Mouse (Mus musculus): ENCODE measurements around the gene Col4a2. TPM values are rescaled to one million over a fixed set of nuclear protein-coding genes. Genes with fewer than 3 reads are reported as not detected.

Col4a2 gene
- polyA plus RNA-seq, 1 experiment from 2014 or later: 61.4 TPM

- H3K27ac ChIP-seq: peak overlapping the region; percentile 87
- H3K36me3 ChIP-seq: no peaks in the 10 kb centered on the region
- H3K9ac ChIP-seq: no peak overlapping the region
- 46% methylated on average over 20 of the region's 20 CpGs for WGBS
- peak overlapping the region; percentile 10; the same call in 1 of the 2 replicates for H3K4me3 ChIP-seq (replicated peaks)
- peaks cover 40% of the 10 kb centered on the region for H3K4me1 ChIP-seq (replicated peaks)
- H3K27me3 ChIP-seq (replicated peaks): no peaks in the 10 kb centered on the region
- peak; percentile 56 for ATAC-seq
- no peaks in the 10 kb centered on the region for H3K9me3 ChIP-seq
- H3K4me2 ChIP-seq (replicated peaks): peak overlapping the region; percentile 38
Observed at GRCm38 (mm10) chr8:11279296-11279826, 33.2 kb upstream of the Col4a2 start.

GRCm38 (mm10) chr8:11280721-11281268, 31.8 kb upstream of the Col4a2 start:
- Histone ChIP-seq H3K4me1 (replicated peaks) (peaks cover 33% of the 10 kb centered on the region), H3K4me2 (replicated peaks) (no peak overlapping the region), H3K36me3 (no peaks in the 10 kb centered on the region), H3K27ac (no peak overlapping the region), H3K9ac (no peak overlapping the region), H3K27me3 (replicated peaks) (no peaks in the 10 kb centered on the region), H3K9me3 (no peaks in the 10 kb centered on the region), H3K4me3 (replicated peaks) (no peak overlapping the region)
- ATAC-seq: no peak
- 84% methylated on average over 10 of the region's 10 CpGs for WGBS

GRCm38 (mm10) chr8:11282139-11282538, 30.5 kb upstream of the Col4a2 start:
- no peaks in the 10 kb centered on the region for H3K9me3 ChIP-seq
- no peak overlapping the region for H3K27ac ChIP-seq
- peaks cover 33% of the 10 kb centered on the region for H3K4me1 ChIP-seq (replicated peaks)
- no peak overlapping the region for H3K4me2 ChIP-seq (replicated peaks)
- H3K4me3 ChIP-seq (replicated peaks): no peak overlapping the region
- no peaks in the 10 kb centered on the region for H3K36me3 ChIP-seq
- ATAC-seq: no peak
- no peak overlapping the region for H3K9ac ChIP-seq
- H3K27me3 ChIP-seq (replicated peaks): no peaks in the 10 kb centered on the region
- WGBS: 86% methylated on average over 10 of the region's 10 CpGs

GRCm38 (mm10) chr8:11282696-11283095, 29.9 kb upstream of the Col4a2 start:
- no peak for ATAC-seq
- no peaks in the 10 kb centered on the region for H3K36me3 ChIP-seq
- peaks cover 28% of the 10 kb centered on the region for H3K4me1 ChIP-seq (replicated peaks)
- no peaks in the 10 kb centered on the region for H3K27me3 ChIP-seq (replicated peaks)
- H3K27ac ChIP-seq: no peak overlapping the region
- no peaks in the 10 kb centered on the region for H3K9me3 ChIP-seq
- WGBS: 79% methylated on average over 7 of the region's 7 CpGs
- no peak overlapping the region for H3K9ac ChIP-seq
- no peak overlapping the region for H3K4me2 ChIP-seq (replicated peaks)
- no peak overlapping the region for H3K4me3 ChIP-seq (replicated peaks)

- H3K27me3 ChIP-seq (replicated peaks): no peaks in the 10 kb centered on the region
- no peak overlapping the region for H3K4me2 ChIP-seq (replicated peaks)
- no peaks in the 10 kb centered on the region for H3K36me3 ChIP-seq
- H3K4me3 ChIP-seq (replicated peaks): no peak overlapping the region
- no peaks in the 10 kb centered on the region for H3K9me3 ChIP-seq
- H3K9ac ChIP-seq: no peak overlapping the region
- no peak overlapping the region for H3K27ac ChIP-seq
- ATAC-seq: no peak
- peaks cover 23% of the 10 kb centered on the region for H3K4me1 ChIP-seq (replicated peaks)
- WGBS: 73% methylated on average over 10 of the region's 10 CpGs
Observed at GRCm38 (mm10) chr8:11283217-11283616, 29.4 kb upstream of the Col4a2 start.

GRCm38 (mm10) chr8:11285437-11285836, 27.2 kb upstream of the Col4a2 start:
- Histone ChIP-seq H3K27ac (no peak overlapping the region), H3K36me3 (no peaks in the 10 kb centered on the region), H3K4me2 (replicated peaks) (no peak overlapping the region), H3K4me3 (replicated peaks) (no peak overlapping the region), H3K9me3 (no peaks in the 10 kb centered on the region), H3K9ac (no peak overlapping the region), H3K27me3 (replicated peaks) (no peaks in the 10 kb centered on the region), H3K4me1 (replicated peaks) (peaks cover 9% of the 10 kb centered on the region)
- no peak for ATAC-seq
- 72% methylated on average over 4 of the region's 4 CpGs for WGBS

GRCm38 (mm10) chr8:11287139-11287538, 25.5 kb upstream of the Col4a2 start:
- Histone ChIP-seq H3K9ac (no peak overlapping the region), H3K27me3 (replicated peaks) (no peaks in the 10 kb centered on the region), H3K4me1 (replicated peaks) (peaks cover 5% of the 10 kb centered on the region), H3K4me3 (replicated peaks) (no peak overlapping the region), H3K27ac (no peak overlapping the region), H3K4me2 (replicated peaks) (no peak overlapping the region), H3K36me3 (no peaks in the 10 kb centered on the region), H3K9me3 (no peaks in the 10 kb centered on the region)
- 81% methylated on average over 3 of the region's 3 CpGs for WGBS
- no peak for ATAC-seq

GRCm38 (mm10) chr8:11288286-11288685, 24.3 kb upstream of the Col4a2 start:
- H3K4me1 ChIP-seq (replicated peaks): peaks cover 5% of the 10 kb centered on the region
- H3K9ac ChIP-seq: no peak overlapping the region
- no peak overlapping the region for H3K4me2 ChIP-seq (replicated peaks)
- H3K9me3 ChIP-seq: no peaks in the 10 kb centered on the region
- no peak for ATAC-seq
- H3K36me3 ChIP-seq: no peaks in the 10 kb centered on the region
- H3K27me3 ChIP-seq (replicated peaks): no peaks in the 10 kb centered on the region
- WGBS: 77% methylated on average over 6 of the region's 6 CpGs
- no peak overlapping the region for H3K4me3 ChIP-seq (replicated peaks)
- H3K27ac ChIP-seq: no peak overlapping the region

- Histone ChIP-seq H3K9me3 (no peaks in the 10 kb centered on the region), H3K27me3 (replicated peaks) (no peaks in the 10 kb centered on the region), H3K4me1 (replicated peaks) (peaks cover 5% of the 10 kb centered on the region; the same call in 1 of the 2 replicates), H3K4me3 (replicated peaks) (no peak overlapping the region), H3K9ac (no peak overlapping the region), H3K4me2 (replicated peaks) (no peak overlapping the region), H3K27ac (no peak overlapping the region), H3K36me3 (no peaks in the 10 kb centered on the region)
- no peak for ATAC-seq
- 0% methylated on average over 1 of the region's 1 CpGs for WGBS
Observed at GRCm38 (mm10) chr8:11290533-11290932, 22.1 kb upstream of the Col4a2 start.

- Histone ChIP-seq H3K27me3 (replicated peaks) (no peaks in the 10 kb centered on the region), H3K4me3 (replicated peaks) (no peak overlapping the region), H3K36me3 (no peaks in the 10 kb centered on the region), H3K9me3 (no peaks in the 10 kb centered on the region), H3K9ac (no peak overlapping the region), H3K4me1 (replicated peaks) (peaks cover 19% of the 10 kb centered on the region), H3K4me2 (replicated peaks) (no peak overlapping the region), H3K27ac (no peak overlapping the region)
- WGBS: 37% methylated on average over 3 of the region's 3 CpGs
- peak; percentile 65; the same call in 1 of the 2 replicates for ATAC-seq
Observed at GRCm38 (mm10) chr8:11292611-11293010, 20.0 kb upstream of the Col4a2 start.

GRCm38 (mm10) chr8:11296282-11296943, 16.2 kb upstream of the Col4a2 start:
- H3K27ac ChIP-seq: no peak overlapping the region
- 58% methylated on average over 10 of the region's 10 CpGs for WGBS
- no peaks in the 10 kb centered on the region for H3K9me3 ChIP-seq
- no peak overlapping the region for H3K4me3 ChIP-seq (replicated peaks)
- H3K9ac ChIP-seq: no peak overlapping the region
- no peaks in the 10 kb centered on the region for H3K36me3 ChIP-seq
- ATAC-seq: no peak
- no peak overlapping the region for H3K4me2 ChIP-seq (replicated peaks)
- no peaks in the 10 kb centered on the region for H3K27me3 ChIP-seq (replicated peaks)
- peaks cover 30% of the 10 kb centered on the region for H3K4me1 ChIP-seq (replicated peaks)

GRCm38 (mm10) chr8:11297141-11297838, 15.3 kb upstream of the Col4a2 start:
- Histone ChIP-seq H3K27me3 (replicated peaks) (no peaks in the 10 kb centered on the region), H3K36me3 (no peaks in the 10 kb centered on the region), H3K27ac (peak overlapping the region; percentile 59), H3K4me1 (replicated peaks) (peaks cover 32% of the 10 kb centered on the region), H3K4me2 (replicated peaks) (no peak overlapping the region), H3K9me3 (no peaks in the 10 kb centered on the region), H3K9ac (no peak overlapping the region), H3K4me3 (replicated peaks) (no peak overlapping the region)
- WGBS: 71% methylated on average over 8 of the region's 8 CpGs
- no peak for ATAC-seq

Data from intestine, embryonic 15.5 days (tissue).